Mouse (Mus musculus): Measurements from ENCODE around the gene Anks3. TPM values are rescaled to one million over a fixed set of nuclear protein-coding genes. Genes with fewer than 3 reads are reported as not detected.

The Anks3 gene
- polyA plus RNA-seq, 1 experiment from 2014 or later = 44.4 TPM

DNA sequence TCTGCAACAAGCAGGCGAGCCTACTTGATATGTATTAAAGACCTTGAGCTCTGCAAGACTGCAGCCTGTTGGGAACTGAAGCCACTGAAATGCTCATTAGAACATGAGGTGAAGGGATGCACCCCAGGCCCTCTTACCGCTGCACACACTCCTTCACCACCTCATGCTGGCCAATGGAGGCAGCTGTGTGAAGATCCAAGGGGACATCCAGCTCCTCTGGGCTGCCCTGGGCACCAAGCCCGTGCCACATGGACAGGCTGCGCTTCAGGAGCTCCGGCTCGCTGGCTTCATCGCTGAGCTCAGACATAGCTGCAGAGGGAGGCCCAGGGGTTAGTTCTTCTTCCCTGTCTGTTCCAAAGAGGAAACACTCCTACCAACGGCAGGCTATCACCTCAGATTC, 3.7 kb downstream of the Anks3 start:
- H3K27me3 ChIP-seq (ENCODE audit: insufficient read depth, poor library complexity, severe bottlenecking) = no peaks in the 10 kb centered on the region
- no peak overlapping the region for H3K4me3 ChIP-seq
- no peak for DNase-seq (ENCODE audit: low spot score)
- H3K4me1 ChIP-seq = peaks cover 21% of the 10 kb centered on the region
- H3K36me3 ChIP-seq = peaks cover 45% of the 10 kb centered on the region
- 91% methylated on average over 8 of the region's 8 CpGs for WGBS
- no peak overlapping the region for H3K27ac ChIP-seq
- no peaks in the 10 kb centered on the region for H3K9me3 ChIP-seq

DNA sequence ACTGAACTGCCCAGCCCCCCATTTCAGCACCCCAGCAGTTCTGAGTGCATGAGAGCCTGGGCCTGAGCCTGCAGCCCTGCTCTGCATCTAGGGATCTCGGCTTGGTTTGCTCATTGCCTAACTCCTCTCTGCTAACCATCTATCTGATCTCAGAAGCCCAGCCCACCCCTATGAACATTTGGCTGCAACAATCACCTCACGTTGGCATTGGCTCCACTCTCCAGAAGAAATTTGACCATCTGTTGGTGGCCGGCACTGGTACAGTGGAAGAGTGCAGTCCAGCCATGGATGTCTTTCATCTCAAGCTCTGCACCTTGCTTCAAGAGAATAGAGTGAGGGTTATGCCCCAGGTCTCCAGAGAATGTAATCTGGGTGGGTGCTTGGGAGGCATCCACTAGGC, 6.6 kb downstream of the Anks3 start:
- 89% methylated on average over 3 of the region's 3 CpGs for WGBS
- Histone ChIP-seq H3K4me3 (no peak overlapping the region), H3K4me1 (peaks cover 7% of the 10 kb centered on the region; the same call in 1 of the 2 replicates), H3K36me3 (peaks cover 72% of the 10 kb centered on the region), H3K27me3 (ENCODE audit: insufficient read depth, poor library complexity, severe bottlenecking) (no peaks in the 10 kb centered on the region), H3K27ac (no peak overlapping the region), H3K9me3 (no peaks in the 10 kb centered on the region)
- DNase-seq (ENCODE audit: low spot score) = no peak

GRCm38 (mm10) chr16:4956609-4957008, 7.4 kb downstream of the Anks3 start:
- no peaks in the 10 kb centered on the region for H3K27me3 ChIP-seq (ENCODE audit: insufficient read depth, poor library complexity, severe bottlenecking)
- no peaks in the 10 kb centered on the region for H3K4me1 ChIP-seq
- H3K4me3 ChIP-seq = no peak overlapping the region
- 91% methylated on average over 3 of the region's 3 CpGs for WGBS
- H3K9me3 ChIP-seq = no peaks in the 10 kb centered on the region
- DNase-seq (ENCODE audit: low spot score) = no peak
- no peak overlapping the region for H3K27ac ChIP-seq
- H3K36me3 ChIP-seq = peaks cover 80% of the 10 kb centered on the region

GRCm38 (mm10) chr16:4947378-4947777, 16.6 kb downstream of the Anks3 start:
- 90% methylated on average over 4 of the region's 4 CpGs for WGBS
- Histone ChIP-seq H3K36me3 (peaks cover 84% of the 10 kb centered on the region), H3K27ac (no peak overlapping the region), H3K4me1 (no peaks in the 10 kb centered on the region), H3K4me3 (no peak overlapping the region), H3K27me3 (ENCODE audit: insufficient read depth, poor library complexity, severe bottlenecking) (no peaks in the 10 kb centered on the region), H3K9me3 (no peaks in the 10 kb centered on the region)
- no peak for DNase-seq (ENCODE audit: low spot score)

GRCm38 (mm10) chr16:4946155-4946554, 17.9 kb downstream of the Anks3 start:
- no peak for DNase-seq (ENCODE audit: low spot score)
- H3K27ac ChIP-seq = no peak overlapping the region
- WGBS = 77% methylated on average over 3 of the region's 3 CpGs
- H3K4me1 ChIP-seq = no peaks in the 10 kb centered on the region
- H3K4me3 ChIP-seq = no peak overlapping the region
- no peaks in the 10 kb centered on the region for H3K9me3 ChIP-seq
- H3K27me3 ChIP-seq (ENCODE audit: insufficient read depth, poor library complexity, severe bottlenecking) = no peaks in the 10 kb centered on the region
- H3K36me3 ChIP-seq = peaks cover 85% of the 10 kb centered on the region

DNA sequence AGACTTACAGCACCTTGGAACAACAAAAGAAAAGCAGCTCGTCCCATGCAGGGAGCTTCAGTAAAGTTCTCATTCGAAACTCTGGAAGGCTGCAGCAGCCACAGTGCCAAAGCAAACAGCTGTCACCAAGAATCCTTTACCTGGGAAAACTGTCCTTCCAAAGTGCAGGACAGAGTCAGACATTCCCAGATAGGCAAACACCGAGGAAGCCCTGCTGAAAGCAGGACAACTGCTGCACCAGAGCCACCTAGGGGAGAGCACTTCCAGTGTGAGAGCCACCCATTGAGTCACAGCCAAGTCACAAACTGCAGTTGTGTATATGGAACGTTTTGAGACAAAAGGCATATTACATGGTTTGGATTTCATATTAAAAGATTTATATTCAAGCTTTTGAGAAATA, 18.6 kb downstream of the Anks3 start:
- Histone ChIP-seq H3K4me1 (no peaks in the 10 kb centered on the region), H3K9me3 (no peaks in the 10 kb centered on the region), H3K27ac (no peak overlapping the region), H3K4me3 (no peak overlapping the region), H3K36me3 (peaks cover 87% of the 10 kb centered on the region), H3K27me3 (ENCODE audit: insufficient read depth, poor library complexity, severe bottlenecking) (no peaks in the 10 kb centered on the region)
- 69% methylated on average over 4 of the region's 4 CpGs for WGBS
- DNase-seq (ENCODE audit: low spot score) = no peak

- no peak for DNase-seq (ENCODE audit: low spot score)
- H3K4me1 ChIP-seq = peaks cover 10% of the 10 kb centered on the region
- H3K9me3 ChIP-seq = no peaks in the 10 kb centered on the region
- H3K27ac ChIP-seq = no peak overlapping the region
- 92% methylated on average over 3 of the region's 3 CpGs for WGBS
- H3K36me3 ChIP-seq = peaks cover 80% of the 10 kb centered on the region
- H3K27me3 ChIP-seq (ENCODE audit: insufficient read depth, poor library complexity, severe bottlenecking) = no peaks in the 10 kb centered on the region
- no peak overlapping the region for H3K4me3 ChIP-seq
Measured at GRCm38 (mm10) chr16:4943431-4943830, 20.6 kb downstream of the Anks3 start.

DNA sequence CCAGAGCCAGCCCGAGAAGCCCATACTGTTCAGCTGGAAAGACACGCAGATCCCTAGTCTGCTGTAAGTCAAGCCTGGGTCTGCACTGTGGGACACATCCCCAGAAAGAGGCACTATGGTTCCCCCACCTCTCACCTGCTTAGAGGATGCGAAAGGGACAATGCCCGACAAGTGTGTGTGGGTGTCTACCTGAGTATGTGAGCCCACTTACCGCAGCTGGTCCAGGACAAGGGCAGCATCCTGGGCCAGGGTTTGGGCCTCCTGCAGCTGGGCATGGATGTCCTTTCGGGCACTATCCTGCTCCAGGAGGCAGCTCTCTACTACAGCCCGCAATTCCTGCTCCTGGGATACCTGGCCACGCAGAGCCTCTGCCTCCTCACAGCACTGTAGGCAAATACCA, 21.1 kb downstream of the Anks3 start:
- peaks cover 76% of the 10 kb centered on the region for H3K36me3 ChIP-seq
- H3K27me3 ChIP-seq (ENCODE audit: insufficient read depth, poor library complexity, severe bottlenecking) = no peaks in the 10 kb centered on the region
- 90% methylated on average over 8 of the region's 8 CpGs for WGBS
- H3K27ac ChIP-seq = no peak overlapping the region
- no peaks in the 10 kb centered on the region for H3K9me3 ChIP-seq
- no peak for DNase-seq (ENCODE audit: low spot score)
- H3K4me3 ChIP-seq = no peak overlapping the region
- peaks cover 10% of the 10 kb centered on the region for H3K4me1 ChIP-seq

- peaks cover 76% of the 10 kb centered on the region for H3K36me3 ChIP-seq
- no peaks in the 10 kb centered on the region for H3K9me3 ChIP-seq
- peaks cover 10% of the 10 kb centered on the region for H3K4me1 ChIP-seq
Measured at GRCm38 (mm10) chr16:4941016-4941415, 23.0 kb downstream of the Anks3 start.

DNA sequence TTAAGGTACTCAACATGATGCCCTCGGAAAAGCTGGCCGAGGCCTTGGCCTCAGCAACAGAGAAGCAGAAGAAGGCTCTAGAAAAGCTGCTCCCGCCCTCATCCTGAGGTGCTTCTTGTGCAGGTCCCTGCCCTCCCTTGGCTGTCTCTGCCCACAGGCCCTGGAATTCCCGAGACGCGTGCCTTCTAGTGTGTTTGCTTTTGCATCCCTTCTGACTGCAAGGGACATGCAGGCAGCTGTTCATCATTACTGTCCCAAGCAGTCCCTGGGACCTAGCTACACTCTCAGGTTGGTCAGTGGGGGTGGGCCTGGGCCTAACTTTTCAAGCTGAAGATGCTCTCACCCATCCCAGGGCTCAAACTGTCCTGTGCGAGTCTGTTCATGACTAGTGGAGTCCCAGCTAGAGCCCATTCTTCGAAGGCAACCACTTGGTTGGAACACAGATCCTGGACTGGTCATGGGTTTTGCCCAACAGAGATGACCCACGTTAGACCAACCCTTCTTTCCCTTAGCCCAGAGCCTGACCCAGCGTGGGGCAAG, 23.6 kb downstream of the Anks3 start:
- H3K4me1 ChIP-seq = peaks cover 10% of the 10 kb centered on the region
- no peak for DNase-seq (ENCODE audit: low spot score)
- 0 out of 2 replicates have a peak overlapping the region, but pooled peaks have one; percentile 92 for H3K27ac ChIP-seq
- no peak overlapping the region for H3K4me3 ChIP-seq
- 91% methylated on average over 10 of the region's 10 CpGs for WGBS
- no peaks in the 10 kb centered on the region for H3K9me3 ChIP-seq
- peaks cover 78% of the 10 kb centered on the region for H3K36me3 ChIP-seq
- H3K27me3 ChIP-seq (ENCODE audit: insufficient read depth, poor library complexity, severe bottlenecking) = no peaks in the 10 kb centered on the region

More at GRCm38 (mm10) chr16:4941016-4941415, 23.0 kb downstream of the Anks3 start:
- H3K27ac ChIP-seq = no peak overlapping the region
- DNase-seq (ENCODE audit: low spot score) = no peak
- H3K27me3 ChIP-seq (ENCODE audit: insufficient read depth, poor library complexity, severe bottlenecking) = no peaks in the 10 kb centered on the region
- no peak overlapping the region for H3K4me3 ChIP-seq

DNA sequence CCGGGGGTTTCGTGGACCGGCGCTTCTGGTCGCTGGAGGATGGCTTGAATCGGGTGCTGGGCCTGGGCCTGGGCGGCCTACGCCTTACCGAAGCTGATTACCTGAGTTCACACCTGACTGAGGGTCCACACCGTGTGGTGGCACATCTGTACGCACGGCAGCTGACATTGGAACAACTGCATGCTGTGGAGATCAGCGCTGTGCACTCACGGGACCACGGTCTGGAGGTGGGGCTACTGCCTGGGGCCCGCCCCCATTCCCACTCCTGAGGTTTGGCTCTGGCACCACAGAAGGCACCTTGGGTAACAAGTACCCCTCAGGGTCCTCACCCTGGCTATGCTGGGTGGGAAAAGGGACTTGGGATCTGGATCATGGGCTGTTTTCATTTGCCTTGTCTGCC, 24.6 kb downstream of the Anks3 start:
- Histone ChIP-seq H3K27me3 (ENCODE audit: insufficient read depth, poor library complexity, severe bottlenecking) (no peaks in the 10 kb centered on the region), H3K36me3 (peaks cover 79% of the 10 kb centered on the region), H3K9me3 (no peaks in the 10 kb centered on the region), H3K4me3 (peak overlapping the region; percentile 88), H3K4me1 (peaks cover 10% of the 10 kb centered on the region), H3K27ac (peak overlapping the region; percentile 92)
- 4% methylated on average over 16 of the region's 16 CpGs for WGBS
- DNase-seq (ENCODE audit: low spot score) = no peak

DNA sequence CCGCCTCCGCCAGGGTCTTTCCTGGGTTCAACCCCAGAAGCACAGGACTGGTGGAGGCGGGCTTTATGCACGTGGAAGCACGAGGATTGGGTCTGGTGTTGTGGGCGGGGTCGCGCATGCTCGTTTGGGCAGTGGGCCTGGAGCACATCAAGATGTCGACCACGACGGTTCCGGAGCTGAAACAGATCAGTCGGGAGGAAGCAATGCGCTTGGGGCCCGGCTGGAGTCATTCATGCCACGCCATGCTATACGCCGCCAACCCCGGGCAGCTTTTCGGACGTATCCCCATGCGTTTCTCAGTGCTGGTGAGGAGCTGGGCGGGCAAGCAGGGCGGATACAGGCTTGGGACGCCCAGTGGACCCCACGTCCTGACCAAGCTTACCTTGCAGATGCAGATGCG, 25.0 kb downstream of the Anks3 start:
- Histone ChIP-seq H3K36me3 (peaks cover 79% of the 10 kb centered on the region), H3K27me3 (ENCODE audit: insufficient read depth, poor library complexity, severe bottlenecking) (no peaks in the 10 kb centered on the region), H3K27ac (peak overlapping the region; percentile 92), H3K4me3 (peak overlapping the region; percentile 88), H3K4me1 (peaks cover 10% of the 10 kb centered on the region), H3K9me3 (no peaks in the 10 kb centered on the region)
- peak; percentile 99 for DNase-seq (ENCODE audit: low spot score)
- WGBS = 0% methylated on average over 28 of the region's 28 CpGs

DNA sequence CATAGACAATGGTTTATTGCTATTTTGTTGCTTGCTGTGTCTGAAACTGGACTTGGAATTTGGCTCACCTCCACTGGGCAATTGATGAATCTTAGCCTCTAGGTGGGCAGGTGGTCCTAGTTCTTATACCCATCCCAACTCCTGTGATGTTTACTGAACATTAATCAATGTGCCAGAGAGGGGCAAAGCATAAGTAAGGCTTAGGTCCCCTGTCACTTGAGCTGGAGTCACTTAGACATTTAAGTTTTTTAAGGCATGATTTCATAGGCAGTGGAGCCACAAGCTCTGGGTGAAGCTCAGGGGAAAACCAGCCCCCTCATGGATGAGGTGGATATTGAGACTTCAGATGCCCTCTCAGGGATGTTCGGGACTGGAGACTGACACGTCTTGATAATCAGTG, 25.5 kb downstream of the Anks3 start, which contains the start of gene Nudt16l1:
Nudt16l1 (plus strand) TSS at position 301 of the 400 bp plus-strand sequence.
- H3K36me3 ChIP-seq = peaks cover 80% of the 10 kb centered on the region
- H3K9me3 ChIP-seq = no peaks in the 10 kb centered on the region
- no peak for DNase-seq (ENCODE audit: low spot score)
- H3K27me3 ChIP-seq (ENCODE audit: insufficient read depth, poor library complexity, severe bottlenecking) = no peaks in the 10 kb centered on the region
- WGBS = 4% methylated on average over 2 of the region's 2 CpGs
- peaks cover 10% of the 10 kb centered on the region for H3K4me1 ChIP-seq
- peak within 1 kb of the TSS; percentile 92 for H3K27ac ChIP-seq
- H3K4me3 ChIP-seq = peak within 1 kb of the TSS; percentile 88

All from heart, embryonic 10.5 days (tissue).